Mouse (Mus musculus) T-cell, adult 66 days (primary cell): ENCODE measurements around the gene Gria3. TPM values are rescaled to one million over a fixed set of nuclear protein-coding genes. Genes with fewer than 3 reads are reported as not detected.

ENCODE experiments used
- total RNA-seq, 2 experiments: library from RNA; stranded (reverse); gene quantifications; 3 replicates in 1 of 2; 4 replicates in 1 of 2; pipeline ENCODE4 v1.2.4; 2023

Gene Gria3
- total RNA-seq: 10 to 100 TPM in 1 of 2 experiments, 1 to 10 TPM in 1; 7.0 to 12.7 TPM

GRCm38 (mm10) chrX:41400058-41400904 lies at the start of gene Gria3:
Gene Gria3 (plus strand): TSS chrX:41400854.

